ENCODE assay signal across 7 mouse cellular contexts in genomic region chr2:32680051-32680451, GRCm38 (mm10). TPM values are rescaled to one million over a fixed set of nuclear protein-coding genes. Genes with fewer than 3 reads are reported as not detected.
DNase-seq lines count a peak whose midpoint lies in the region; ATAC-seq and TF ChIP-seq lines count a peak whose summit lies in the region.

No protein-coding gene starts in this region.

- no peak for TF ChIP-seq EP300 in heart, postnatal 0 days (IDR thresholded peaks at IDR 0.05; ENCODE audit: low read depth)

- H3K36me3 ChIP-seq in midbrain, embryonic 16.5 days (ENCODE audit: control insufficient read depth, insufficient read depth, low read length): peaks cover 13% of the 10 kb centered on the region
- peaks cover 27% of the 10 kb centered on the region for H3K36me3 ChIP-seq in midbrain, postnatal 0 days (ENCODE audit: insufficient read depth, low read length)
- H3K36me3 ChIP-seq in embryonic facial prominence, embryonic 12.5 days: peaks cover 29% of the 10 kb centered on the region
- H3K36me3 ChIP-seq in heart, postnatal 0 days (replicated peaks; ENCODE audit: control insufficient read depth, insufficient read depth, low read length): peaks cover 77% of the 10 kb centered on the region
- H3K36me3 ChIP-seq in neural tube, embryonic 13.5 days: peaks cover 32% of the 10 kb centered on the region

- no peak for ATAC-seq in midbrain, embryonic 16.5 days
- ATAC-seq in midbrain, postnatal 0 days (ENCODE audit: low FRiP score): no peak
- no peak for ATAC-seq in embryonic facial prominence, embryonic 12.5 days (ENCODE audit: insufficient number of reproducible peaks, insufficient read depth, low FRiP score, low TSS enrichment)
- peak; percentile 53 for ATAC-seq in heart, postnatal 0 days (ENCODE audit: insufficient read depth, low read depth)
- ATAC-seq in neural tube, embryonic 13.5 days (ENCODE audit: low read depth): no peak
- ATAC-seq in inflammation-experienced regulatory T-cells, adult 6 months: no peak

- DNase-seq in midbrain, postnatal 0 days (ENCODE audit: low spot score): no peak
- peak; percentile 55 for DNase-seq in heart, postnatal 0 days (ENCODE audit: low spot score)
- no peak for DNase-seq in cerebellum, adult 18-20 months

- 57% methylated on average over 7 of the region's 7 CpGs for WGBS in midbrain, embryonic 16.5 days
- 57% methylated on average over 7 of the region's 7 CpGs for WGBS in midbrain, postnatal 0 days
- 50% methylated on average over 7 of the region's 7 CpGs for WGBS in embryonic facial prominence, embryonic 12.5 days
- 23% methylated on average over 7 of the region's 7 CpGs for WGBS in heart, postnatal 0 days
- 51% methylated on average over 7 of the region's 7 CpGs for WGBS in neural tube, embryonic 13.5 days

- H3K9ac ChIP-seq in midbrain, embryonic 16.5 days (ENCODE audit: low read depth, low read length): peak overlapping the region; percentile 14; the same call in 1 of the 2 replicates
- no peak overlapping the region for H3K9ac ChIP-seq in midbrain, postnatal 0 days (replicated peaks; ENCODE audit: low read length, poor library complexity, severe bottlenecking)
- no peak overlapping the region for H3K9ac ChIP-seq in embryonic facial prominence, embryonic 12.5 days
- no peak overlapping the region for H3K9ac ChIP-seq in heart, postnatal 0 days (replicated peaks; ENCODE audit: low read depth, low read length)
- H3K9ac ChIP-seq in neural tube, embryonic 13.5 days: peak overlapping the region; percentile 52; the same call in 1 of the 2 replicates

- no peak for TF ChIP-seq CTCF in midbrain, postnatal 0 days (IDR thresholded peaks at IDR 0.05)
- no peak for TF ChIP-seq CTCF in heart, postnatal 0 days (IDR thresholded peaks at IDR 0.05; ENCODE audit: low read depth)

- no peaks in the 10 kb centered on the region for H3K4me1 ChIP-seq in midbrain, embryonic 16.5 days (ENCODE audit: control insufficient read depth, insufficient read depth, low read length)
- no peaks in the 10 kb centered on the region for H3K4me1 ChIP-seq in midbrain, postnatal 0 days (ENCODE audit: insufficient read depth, low read length)
- peaks cover 19% of the 10 kb centered on the region for H3K4me1 ChIP-seq in embryonic facial prominence, embryonic 12.5 days
- H3K4me1 ChIP-seq in heart, postnatal 0 days (ENCODE audit: control insufficient read depth, insufficient read depth): peaks cover 11% of the 10 kb centered on the region; the same call in 1 of the 2 replicates
- H3K4me1 ChIP-seq in neural tube, embryonic 13.5 days (replicated peaks): peaks cover 17% of the 10 kb centered on the region

- no peak overlapping the region for H3K4me3 ChIP-seq in midbrain, embryonic 16.5 days (ENCODE audit: low read depth, low read length)
- no peak overlapping the region for H3K4me3 ChIP-seq in midbrain, postnatal 0 days (ENCODE audit: low read depth, low read length)
- no peak overlapping the region for H3K4me3 ChIP-seq in embryonic facial prominence, embryonic 12.5 days
- H3K4me3 ChIP-seq in heart, postnatal 0 days (ENCODE audit: low read depth, low read length): no peak overlapping the region
- H3K4me3 ChIP-seq in neural tube, embryonic 13.5 days: no peak overlapping the region

- H3K27me3 ChIP-seq in midbrain, embryonic 16.5 days (ENCODE audit: control insufficient read depth, insufficient read depth, low read depth, low read length): no peaks in the 10 kb centered on the region
- H3K27me3 ChIP-seq in midbrain, postnatal 0 days (ENCODE audit: insufficient read depth, low read length): no peaks in the 10 kb centered on the region
- H3K27me3 ChIP-seq in embryonic facial prominence, embryonic 12.5 days: no peaks in the 10 kb centered on the region
- no peaks in the 10 kb centered on the region for H3K27me3 ChIP-seq in heart, postnatal 0 days (ENCODE audit: control insufficient read depth, insufficient read depth, low read length)
- H3K27me3 ChIP-seq in neural tube, embryonic 13.5 days: no peaks in the 10 kb centered on the region

- H3K4me2 ChIP-seq in midbrain, embryonic 16.5 days (ENCODE audit: low read length): no peak overlapping the region
- H3K4me2 ChIP-seq in midbrain, postnatal 0 days (ENCODE audit: low read depth, low read length, poor library complexity, severe bottlenecking): no peak overlapping the region
- no peak overlapping the region for H3K4me2 ChIP-seq in embryonic facial prominence, embryonic 12.5 days (replicated peaks)
- H3K4me2 ChIP-seq in heart, postnatal 0 days (ENCODE audit: low read depth, low read length): no peak overlapping the region
- no peak overlapping the region for H3K4me2 ChIP-seq in neural tube, embryonic 13.5 days

- H3K9me3 ChIP-seq in midbrain, embryonic 16.5 days (replicated peaks; ENCODE audit: control insufficient read depth, low read length, poor library complexity, severe bottlenecking): no peaks in the 10 kb centered on the region
- no peaks in the 10 kb centered on the region for H3K9me3 ChIP-seq in midbrain, postnatal 0 days (ENCODE audit: low read length)
- no peaks in the 10 kb centered on the region for H3K9me3 ChIP-seq in embryonic facial prominence, embryonic 12.5 days
- H3K9me3 ChIP-seq in heart, postnatal 0 days (replicated peaks; ENCODE audit: control insufficient read depth, low read length): no peaks in the 10 kb centered on the region
- no peaks in the 10 kb centered on the region for H3K9me3 ChIP-seq in neural tube, embryonic 13.5 days

- H3K27ac ChIP-seq in midbrain, embryonic 16.5 days (ENCODE audit: low read length): no peak overlapping the region
- no peak overlapping the region for H3K27ac ChIP-seq in midbrain, postnatal 0 days (ENCODE audit: low read depth, low read length)
- H3K27ac ChIP-seq in embryonic facial prominence, embryonic 12.5 days: peak overlapping the region; percentile 55; the same call in 1 of the 2 replicates
- H3K27ac ChIP-seq in heart, postnatal 0 days (ENCODE audit: low read depth): no peak overlapping the region
- peak overlapping the region; percentile 34 for H3K27ac ChIP-seq in neural tube, embryonic 13.5 days (replicated peaks)

RNA-seq across cellular contexts. Expression of gene Fpgs, which starts 23.9 kb away (rescaled TPM):
- polyA plus RNA-seq in midbrain, embryonic 16.5 days (2015; fragmentation: Nextera tagmentation; extraction: Ambion mirVana): 21.1 and 23.5 TPM in 2 replicates
- total RNA-seq in midbrain, postnatal 0 days (2014; rRNA removed): 24.6 and 25.9 TPM in 2 replicates
- 25.1 and 29.6 TPM in 2 replicates for polyA plus RNA-seq in midbrain, postnatal 0 days (2015; fragmentation: Nextera tagmentation; extraction: Ambion mirVana)
- polyA plus RNA-seq in embryonic facial prominence, embryonic 12.5 days (2016; fragmentation: Nextera tagmentation; extraction: Ambion mirVana): 31.1 and 32.3 TPM in 2 replicates
- 13.6 and 14.5 TPM in 2 replicates for total RNA-seq in heart, postnatal 0 days (2014; rRNA removed; ENCODE audit: low replicate concordance)
- 8.5 and 10.9 TPM in 2 replicates for polyA plus RNA-seq in heart, postnatal 0 days (2015; fragmentation: Nextera tagmentation; extraction: Ambion mirVana)
- polyA plus RNA-seq in neural tube, embryonic 13.5 days (2015; fragmentation: Nextera tagmentation; extraction: Ambion mirVana): 14.3 and 14.7 TPM in 2 replicates
- polyA plus RNA-seq in inflammation-experienced regulatory T-cells, adult 6 months (2017; shearing (Covaris generic)): 1 to 10 TPM; 3.2 to 7.2 (median 5.8) TPM

RNA-seq across cellular contexts. Expression of gene Cdk9, which starts 32.8 kb away (rescaled TPM):
- 61.3 and 67.3 TPM in 2 replicates for polyA plus RNA-seq in midbrain, embryonic 16.5 days (2015; fragmentation: Nextera tagmentation; extraction: Ambion mirVana)
- 88.1 and 92.4 TPM in 2 replicates for total RNA-seq in midbrain, postnatal 0 days (2014; rRNA removed)
- polyA plus RNA-seq in midbrain, postnatal 0 days (2015; fragmentation: Nextera tagmentation; extraction: Ambion mirVana): 58.2 and 59.4 TPM in 2 replicates
- 121 and 126 TPM in 2 replicates for polyA plus RNA-seq in embryonic facial prominence, embryonic 12.5 days (2016; fragmentation: Nextera tagmentation; extraction: Ambion mirVana)
- total RNA-seq in heart, postnatal 0 days (2014; rRNA removed; ENCODE audit: low replicate concordance): 42.4 and 58.4 TPM in 2 replicates
- polyA plus RNA-seq in heart, postnatal 0 days (2015; fragmentation: Nextera tagmentation; extraction: Ambion mirVana): 33.1 and 35.5 TPM in 2 replicates
- polyA plus RNA-seq in neural tube, embryonic 13.5 days (2015; fragmentation: Nextera tagmentation; extraction: Ambion mirVana): 72.2 and 74.6 TPM in 2 replicates
- polyA plus RNA-seq in inflammation-experienced regulatory T-cells, adult 6 months (2017; shearing (Covaris generic)): 10 to 100 TPM; 21.2 to 31.2 (median 30.4) TPM

RNA-seq across cellular contexts. Expression of gene Eng, which starts 33.7 kb away (rescaled TPM):
- polyA plus RNA-seq in midbrain, embryonic 16.5 days (2015; fragmentation: Nextera tagmentation; extraction: Ambion mirVana): 27.2 and 30.3 TPM in 2 replicates
- total RNA-seq in midbrain, postnatal 0 days (2014; rRNA removed): 16.7 and 20.0 TPM in 2 replicates
- polyA plus RNA-seq in midbrain, postnatal 0 days (2015; fragmentation: Nextera tagmentation; extraction: Ambion mirVana): 20.3 and 21.3 TPM in 2 replicates
- polyA plus RNA-seq in embryonic facial prominence, embryonic 12.5 days (2016; fragmentation: Nextera tagmentation; extraction: Ambion mirVana): 32.1 and 36.4 TPM in 2 replicates
- total RNA-seq in heart, postnatal 0 days (2014; rRNA removed; ENCODE audit: low replicate concordance): 123 and 148 TPM in 2 replicates
- 133 and 137 TPM in 2 replicates for polyA plus RNA-seq in heart, postnatal 0 days (2015; fragmentation: Nextera tagmentation; extraction: Ambion mirVana)
- 28.4 and 31.5 TPM in 2 replicates for polyA plus RNA-seq in neural tube, embryonic 13.5 days (2015; fragmentation: Nextera tagmentation; extraction: Ambion mirVana)
- polyA plus RNA-seq in inflammation-experienced regulatory T-cells, adult 6 months (2017; shearing (Covaris generic)): not detected

RNA-seq across cellular contexts. Expression of gene Sh2d3c, which starts 40.8 kb away (rescaled TPM):
- 51.1 and 59.3 TPM in 2 replicates for polyA plus RNA-seq in midbrain, embryonic 16.5 days (2015; fragmentation: Nextera tagmentation; extraction: Ambion mirVana)
- total RNA-seq in midbrain, postnatal 0 days (2014; rRNA removed): 43.7 and 46.2 TPM in 2 replicates
- 54.4 and 54.6 TPM in 2 replicates for polyA plus RNA-seq in midbrain, postnatal 0 days (2015; fragmentation: Nextera tagmentation; extraction: Ambion mirVana)
- 27.6 and 29.1 TPM in 2 replicates for polyA plus RNA-seq in embryonic facial prominence, embryonic 12.5 days (2016; fragmentation: Nextera tagmentation; extraction: Ambion mirVana)
- 17.0 and 26.2 TPM in 2 replicates for total RNA-seq in heart, postnatal 0 days (2014; rRNA removed; ENCODE audit: low replicate concordance)
- polyA plus RNA-seq in heart, postnatal 0 days (2015; fragmentation: Nextera tagmentation; extraction: Ambion mirVana): 22.9 and 24.2 TPM in 2 replicates
- polyA plus RNA-seq in neural tube, embryonic 13.5 days (2015; fragmentation: Nextera tagmentation; extraction: Ambion mirVana): 42.5 and 51.4 TPM in 2 replicates
- polyA plus RNA-seq in inflammation-experienced regulatory T-cells, adult 6 months (2017; shearing (Covaris generic)): 10 to 100 TPM; 56.2 to 83.0 (median 61.4) TPM

RNA-seq across cellular contexts. Expression of gene Ak1, which starts 58.5 kb away (rescaled TPM):
- polyA plus RNA-seq in midbrain, embryonic 16.5 days (2015; fragmentation: Nextera tagmentation; extraction: Ambion mirVana): 107 and 108 TPM in 2 replicates
- total RNA-seq in midbrain, postnatal 0 days (2014; rRNA removed): 99.6 and 107 TPM in 2 replicates
- polyA plus RNA-seq in midbrain, postnatal 0 days (2015; fragmentation: Nextera tagmentation; extraction: Ambion mirVana): 114 and 133 TPM in 2 replicates
- polyA plus RNA-seq in embryonic facial prominence, embryonic 12.5 days (2016; fragmentation: Nextera tagmentation; extraction: Ambion mirVana): 19.4 and 24.1 TPM in 2 replicates
- 544 and 572 TPM in 2 replicates for total RNA-seq in heart, postnatal 0 days (2014; rRNA removed; ENCODE audit: low replicate concordance)
- polyA plus RNA-seq in heart, postnatal 0 days (2015; fragmentation: Nextera tagmentation; extraction: Ambion mirVana): 721 and 737 TPM in 2 replicates
- polyA plus RNA-seq in neural tube, embryonic 13.5 days (2015; fragmentation: Nextera tagmentation; extraction: Ambion mirVana): 74.2 and 75.4 TPM in 2 replicates
- under 1 TPM in 1 of 3 experiments, not detected in 2; 0.52 TPM for polyA plus RNA-seq in inflammation-experienced regulatory T-cells, adult 6 months (2017; shearing (Covaris generic))

Comparison
In these comparisons a context has a peak if more than half of its experiments do, and no peak if none do; other contexts are left out.
1. H3K9ac ChIP-seq: peak in midbrain, embryonic 16.5 days (single experiment) and neural tube, embryonic 13.5 days (single experiment); none in midbrain, postnatal 0 days (single experiment), embryonic facial prominence, embryonic 12.5 days (single experiment) and heart, postnatal 0 days (single experiment).
2. H3K27ac ChIP-seq: peak in embryonic facial prominence, embryonic 12.5 days (single experiment) and neural tube, embryonic 13.5 days (single experiment); none in midbrain, embryonic 16.5 days (single experiment), midbrain, postnatal 0 days (single experiment) and heart, postnatal 0 days (single experiment).
3. RNA of gene Eng, which starts 33.7 kb away (polyA plus RNA-seq): 133 to 137 TPM in heart, postnatal 0 days, 32.1 to 36.4 TPM in embryonic facial prominence, embryonic 12.5 days, 28.4 to 31.5 TPM in neural tube, embryonic 13.5 days, 27.2 to 30.3 TPM in midbrain, embryonic 16.5 days and 20.3 to 21.3 TPM in midbrain, postnatal 0 days; not detected in inflammation-experienced regulatory T-cells, adult 6 months; every median in the first group is over 10 times any median in the second.